Mouse (Mus musculus) heart, adult 2 months (tissue): Measurements from ENCODE around the gene Olfr1189.
"Not testable (repeated sequence)": the region's sequence is repeated elsewhere in the genome, so short reads cannot be mapped to it uniquely, and the experiment has no call there.

Source experiments
- CTCF ChIP-seq: fragments of 200-600 bp; IDR thresholded peaks from 2 replicates; pipeline ENCODE4 v1.8.1; 2022; ENCODE audit warnings: antibody characterized with exemption, mild to moderate bottlenecking, moderate library complexity
- EP300 ChIP-seq: fragments of 200-500 bp; IDR thresholded peaks from 2 replicates; pipeline ENCODE4 v1.6.1; 2011; ENCODE audit warnings: low read depth, low read length, control low read depth; ENCODE audit not compliant: insufficient read depth
- POLR2A ChIP-seq: fragments of 200-500 bp; IDR thresholded peaks from 2 replicates; pipeline ENCODE4 v1.6.1; 2011; ENCODE audit warnings: mild to moderate bottlenecking, low read depth, low read length, control low read depth; ENCODE audit not compliant: insufficient read depth

GRCm38 (mm10) chr2:88640242-88640641 lies 54.0 kb downstream of the Olfr1189 start, which contains the start of gene Olfr1191-ps1:
- TF ChIP-seq CTCF, EP300, POLR2A: not testable (repeated sequence)
